Mouse (Mus musculus) testis, postnatal 10 days (tissue): ENCODE data around the gene Tmx2.
"Not testable (repeated sequence)": the region's sequence is repeated elsewhere in the genome, so short reads cannot be mapped to it uniquely, and the experiment has no call there.

ENCODE experiments used
- DNase-seq: peaks from one replicate; pipeline ENCODE4 v3.0.0; 2021; ENCODE audit warnings: low spot score

The Tmx2 gene

GRCm38 (mm10) chr2:84688080-84688844 is 9.3 kb upstream of the Tmx2 start:
- DNase-seq: no peak

- DNase-seq: no peak
Measured at GRCm38 (mm10) chr2:84682605-84683183, 3.8 kb upstream of the Tmx2 start.

GRCm38 (mm10) chr2:84677968-84678880 is 716 bp downstream of the Tmx2 start, which contains the start of the genes Gm28635 and Med19:
TSS of gene Gm28635 (minus strand) at chr2:84678041.
TSS of gene Med19 (plus strand) at chr2:84678402.
- peak; percentile 85 for DNase-seq

DNA sequence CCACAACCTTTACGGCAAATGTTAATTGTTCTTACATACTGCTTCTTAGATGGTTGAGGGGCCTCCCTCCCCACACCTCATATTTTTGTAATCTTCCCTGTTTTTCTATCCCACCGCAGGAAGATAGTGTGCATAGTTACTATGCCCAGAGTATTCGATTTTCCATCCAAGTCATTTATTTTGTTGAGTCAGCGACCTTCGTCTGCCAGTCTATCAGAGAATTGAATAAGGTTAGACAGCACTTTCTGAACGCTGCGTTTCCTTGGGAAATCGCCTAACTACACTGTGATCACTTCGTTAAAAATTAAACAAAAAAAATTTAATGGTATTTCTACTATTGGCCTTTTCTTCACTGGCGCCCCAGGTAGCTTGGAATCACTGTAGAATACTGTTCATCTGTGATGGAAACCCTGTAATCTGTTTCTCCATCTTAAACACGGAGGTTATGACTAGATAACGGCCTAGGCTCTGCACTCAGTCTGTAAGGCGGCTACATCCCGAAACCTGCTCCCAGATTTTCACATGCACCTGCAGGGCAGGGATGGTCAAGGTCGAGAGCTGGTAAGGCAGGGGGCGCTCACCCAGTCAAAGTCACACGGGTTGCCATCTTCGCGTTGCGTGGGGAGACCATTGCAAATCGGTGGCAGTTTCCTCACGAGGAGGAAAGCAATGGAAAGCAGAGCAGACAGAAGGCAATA is 1.5 kb downstream of the Tmx2 start:
- no peak for DNase-seq

- not testable (repeated sequence) for DNase-seq
Measured at GRCm38 (mm10) chr2:84671535-84671934, 7.4 kb downstream of the Tmx2 start.

DNA sequence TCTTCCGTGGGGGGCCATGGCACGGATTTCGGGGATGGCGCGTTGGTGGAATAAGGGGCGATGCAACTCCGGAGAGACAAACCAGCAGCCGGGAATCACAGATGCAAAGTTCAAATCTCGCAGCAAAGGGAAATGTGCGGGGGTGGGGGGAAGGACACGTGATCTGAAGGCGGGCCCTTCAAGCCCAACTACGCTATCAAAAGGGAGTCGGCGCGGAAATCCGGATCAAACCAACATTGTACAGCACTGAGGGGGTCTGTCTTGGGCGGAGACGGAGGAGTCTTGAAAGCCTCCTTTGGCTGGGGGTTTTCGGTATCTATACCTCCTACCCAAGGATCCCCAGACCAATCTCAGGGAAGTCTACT is 8.4 kb downstream of the Tmx2 start, which contains the start of gene Selenoh:
Selenoh (minus strand) TSS at position 202 of the 365 bp plus-strand sequence.
- peak; percentile 88 for DNase-seq

- no peak for DNase-seq
Measured at GRCm38 (mm10) chr2:84669828-84670568, 8.9 kb downstream of the Tmx2 start.

- no peak for DNase-seq
Measured at GRCm38 (mm10) chr2:84666081-84666480, 12.9 kb downstream of the Tmx2 start.

DNA sequence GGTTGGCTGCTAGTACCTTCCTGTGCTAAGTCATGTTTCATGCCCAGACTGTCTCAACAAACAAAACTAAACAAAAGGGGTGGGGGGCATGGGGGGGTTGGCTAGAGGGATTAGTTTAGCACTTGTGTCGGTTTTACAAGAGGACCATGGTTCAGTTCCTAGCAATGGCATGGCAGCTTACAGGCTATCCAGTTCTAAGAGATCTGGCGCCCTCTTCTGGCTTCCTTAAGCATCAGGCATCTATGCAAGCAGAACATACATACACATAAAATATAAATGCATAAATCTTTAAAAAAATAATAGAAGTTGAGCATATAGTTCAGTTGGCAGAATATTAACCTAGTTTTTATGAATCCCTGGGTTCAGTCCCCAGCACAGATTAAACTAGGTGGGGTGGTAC is 16.1 kb downstream of the Tmx2 start:
- DNase-seq: peak; percentile 72

- no peak for DNase-seq
Measured at GRCm38 (mm10) chr2:84660253-84660652, 18.7 kb downstream of the Tmx2 start.

GRCm38 (mm10) chr2:84658806-84659205 is 20.1 kb downstream of the Tmx2 start, which contains the start of gene Btbd18:
TSS of gene Btbd18 (plus strand) at chr2:84659079.
- peak; percentile 57 for DNase-seq

- no peak for DNase-seq
Measured at GRCm38 (mm10) chr2:84655864-84656263, 23.1 kb downstream of the Tmx2 start.

DNA sequence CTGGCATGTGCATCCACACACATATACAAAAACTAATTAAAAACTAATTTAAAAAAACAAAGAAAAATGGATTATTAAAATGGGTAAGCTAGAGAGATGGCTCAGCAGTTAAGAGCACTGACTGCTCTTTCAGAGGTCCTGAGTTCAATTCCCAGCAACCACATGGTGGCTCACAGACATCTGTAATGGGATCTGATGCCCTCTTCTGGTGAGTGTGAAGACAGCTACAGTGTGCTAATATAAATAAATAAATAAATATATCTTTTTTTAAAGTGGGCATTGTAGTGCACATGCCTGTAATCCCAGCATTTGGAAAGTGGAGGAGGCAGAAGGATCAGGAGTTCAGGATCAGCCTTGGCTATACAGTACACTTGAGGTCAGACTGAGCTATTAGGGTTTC is 25.6 kb downstream of the Tmx2 start:
- DNase-seq: no peak

GRCm38 (mm10) chr2:84650464-84651195 is 28.3 kb downstream of the Tmx2 start, which contains the start of gene Ctnnd1:
TSS of gene Ctnnd1 (minus strand) at chr2:84650765.
- DNase-seq: peak; percentile 80

DNA sequence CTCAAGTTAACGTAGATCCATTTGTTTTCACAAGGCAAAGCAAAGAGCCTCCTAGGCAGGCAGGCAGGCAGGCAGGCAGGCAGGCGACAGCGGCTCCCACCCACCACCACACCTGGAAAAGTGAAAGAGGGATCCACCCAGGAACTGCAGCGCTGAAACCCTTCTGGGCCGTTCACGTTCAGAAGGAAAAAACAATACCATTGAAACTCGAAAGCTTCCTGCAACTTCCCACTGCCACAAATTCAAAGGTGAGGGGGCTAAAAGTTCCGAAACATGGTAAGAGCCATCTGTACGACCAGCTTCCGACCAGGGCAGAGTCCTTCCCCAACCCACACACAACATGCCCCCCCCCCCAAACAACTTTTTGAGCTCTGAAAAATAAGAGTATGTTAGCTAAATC is 29.3 kb downstream of the Tmx2 start:
- DNase-seq: no peak

GRCm38 (mm10) chr2:84648369-84648768 is 30.6 kb downstream of the Tmx2 start:
- no peak for DNase-seq

- no peak for DNase-seq
Measured at GRCm38 (mm10) chr2:84647051-84647568, 31.8 kb downstream of the Tmx2 start.

DNA sequence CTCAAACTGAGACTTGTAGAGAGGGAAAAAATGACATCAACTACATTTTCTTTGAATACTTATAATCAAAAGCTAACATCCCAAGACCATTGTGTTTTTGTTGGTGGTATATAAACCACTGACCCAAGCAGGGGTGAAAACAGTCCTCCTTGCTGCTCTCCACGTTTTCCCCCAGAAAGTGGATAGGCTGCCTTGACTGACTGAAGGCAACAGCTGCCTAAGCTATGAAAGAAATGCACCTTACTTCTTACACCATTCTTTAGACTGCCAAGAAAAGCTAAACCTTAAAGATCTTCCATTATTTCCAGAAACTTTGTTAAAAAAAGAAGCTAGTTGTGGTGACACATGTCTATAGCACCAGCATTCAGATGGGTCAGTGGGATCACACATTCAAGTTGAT is 32.8 kb downstream of the Tmx2 start:
- no peak for DNase-seq

DNA sequence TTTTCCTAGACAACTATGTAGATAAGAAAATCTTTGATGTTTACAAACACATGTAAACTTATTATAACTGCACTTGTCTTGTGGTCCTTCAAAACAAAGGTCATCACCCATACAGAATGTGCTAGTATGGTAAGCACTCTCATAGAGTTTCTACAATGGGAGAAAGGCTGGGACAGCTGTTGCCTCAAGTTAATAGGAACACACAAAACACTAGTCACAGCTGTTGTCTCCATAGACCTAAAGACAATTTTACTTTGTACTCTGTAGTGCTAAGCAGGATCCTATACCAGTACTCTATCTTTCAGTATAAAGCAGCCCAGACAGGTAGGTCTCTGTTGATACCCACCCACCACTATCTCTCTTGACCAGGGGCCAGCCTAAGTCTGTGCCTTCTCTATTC is 38.1 kb downstream of the Tmx2 start:
- DNase-seq: no peak
